ENCODE assay signal across 24 mouse cellular contexts in the genomic region with DNA sequence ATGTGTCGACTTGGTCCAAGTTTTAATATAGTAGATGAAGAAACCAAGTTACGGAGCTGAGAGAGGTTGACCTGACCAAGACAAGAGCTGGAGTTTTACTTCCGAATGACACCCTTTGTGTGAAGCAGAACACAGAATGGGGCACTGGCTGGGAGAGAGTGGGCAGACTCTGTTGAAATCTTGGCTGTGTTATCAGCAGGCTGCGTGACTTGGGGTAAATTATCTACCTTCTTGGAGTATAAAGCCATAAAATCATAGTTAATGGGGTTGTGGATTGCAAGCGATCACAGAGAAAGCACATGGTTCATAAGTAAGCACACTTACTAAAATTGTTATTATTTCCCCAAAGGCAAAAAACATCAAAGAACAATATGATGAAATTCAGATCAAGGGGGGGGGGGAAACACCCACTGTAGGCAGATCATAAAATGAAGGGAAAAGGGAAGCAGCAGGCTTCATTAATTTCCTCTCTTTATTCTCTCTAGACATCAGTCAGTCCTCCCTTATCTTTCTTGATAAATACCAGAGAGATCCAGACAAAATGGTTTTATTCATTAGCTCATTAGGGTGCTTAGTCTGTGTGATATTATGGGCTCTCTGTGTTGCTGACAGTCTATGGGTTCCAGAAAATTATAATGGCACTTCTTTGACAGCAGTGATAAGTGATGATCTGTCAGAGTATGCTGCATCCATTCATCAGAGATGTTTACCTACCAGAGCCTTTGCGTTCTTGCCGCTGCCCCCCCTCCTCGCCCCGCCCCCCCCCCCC. TPM values are rescaled to one million over a fixed set of nuclear protein-coding genes. Genes with fewer than 3 reads are reported as not detected.
DNase-seq lines count a peak whose midpoint lies in the region; ATAC-seq lines count a peak whose summit lies in the region.
"Had no signal": no experiment of that assay in that cellular context is flagged by ENCODE, and none has a peak within 500 bp of the region (broad histone marks: within the 10 kb centered on the region; RNA-seq: fewer than 3 reads in every experiment).

No protein-coding gene starts in this region.

- H3K4me2 ChIP-seq in forebrain, embryonic 14.5 days (ENCODE audit: low read length) = no peak overlapping the region
- no peak overlapping the region for H3K4me2 ChIP-seq in forebrain, embryonic 12.5 days
- no peak overlapping the region for H3K4me2 ChIP-seq in midbrain, embryonic 11.5 days
- H3K4me2 ChIP-seq in midbrain, embryonic 14.5 days (ENCODE audit: low read length) = no peak overlapping the region
- no peak overlapping the region for H3K4me2 ChIP-seq in forebrain, embryonic 16.5 days (ENCODE audit: low read length)
- no peak overlapping the region for H3K4me2 ChIP-seq in midbrain, embryonic 16.5 days (ENCODE audit: low read length)

- peaks cover 8% of the 10 kb centered on the region; the same call in 1 of the 2 replicates for H3K4me1 ChIP-seq in forebrain, embryonic 14.5 days (ENCODE audit: control insufficient read depth, insufficient read depth, low read length)
- peaks cover 15% of the 10 kb centered on the region for H3K4me1 ChIP-seq in forebrain, embryonic 12.5 days
- H3K4me1 ChIP-seq in midbrain, embryonic 11.5 days (ENCODE audit: control insufficient read depth, insufficient read depth, low read length) = peaks cover 7% of the 10 kb centered on the region
- H3K4me1 ChIP-seq in midbrain, embryonic 14.5 days (ENCODE audit: control insufficient read depth, insufficient read depth, low read length) = peaks cover 14% of the 10 kb centered on the region
- peaks cover 11% of the 10 kb centered on the region for H3K4me1 ChIP-seq in forebrain, embryonic 16.5 days (replicated peaks; ENCODE audit: control insufficient read depth, insufficient read depth, low read length)
- peaks cover 13% of the 10 kb centered on the region for H3K4me1 ChIP-seq in midbrain, embryonic 16.5 days (ENCODE audit: control insufficient read depth, insufficient read depth, low read length)

- peak; percentile 49 for ATAC-seq in forebrain, embryonic 14.5 days
- ATAC-seq in forebrain, embryonic 12.5 days (ENCODE audit: low FRiP score) = no peak
- no peak for ATAC-seq in midbrain, embryonic 11.5 days (ENCODE audit: low FRiP score)
- ATAC-seq in midbrain, embryonic 14.5 days (ENCODE audit: low FRiP score, low TSS enrichment) = no peak
- ATAC-seq in forebrain, embryonic 16.5 days = peak; percentile 62
- peak; percentile 33; the same call in 1 of the 2 replicates for ATAC-seq in midbrain, embryonic 16.5 days
- ATAC-seq: liver, postnatal 0 days; lung, postnatal 0 days had no signal

- H3K27ac ChIP-seq in forebrain, embryonic 14.5 days (ENCODE audit: low read depth, low read length) = no peak overlapping the region
- no peak overlapping the region for H3K27ac ChIP-seq in forebrain, embryonic 12.5 days
- no peak overlapping the region for H3K27ac ChIP-seq in midbrain, embryonic 11.5 days (ENCODE audit: low read depth, low read length)
- H3K27ac ChIP-seq in midbrain, embryonic 14.5 days (replicated peaks; ENCODE audit: low read depth, low read length) = no peak overlapping the region
- no peak overlapping the region for H3K27ac ChIP-seq in forebrain, embryonic 16.5 days (ENCODE audit: low read length)
- H3K27ac ChIP-seq in midbrain, embryonic 16.5 days (ENCODE audit: low read length) = 0 out of 2 replicates have a peak overlapping the region, but pooled peaks have one; percentile 8
- H3K27ac ChIP-seq: layer of hippocampus, adult 2 months; limb, embryonic 12.5 days; midbrain, embryonic 12.5 days; stomach, embryonic 15.5 days had no signal

- H3K4me3 ChIP-seq in forebrain, embryonic 14.5 days (ENCODE audit: low read depth, low read length) = no peak overlapping the region
- H3K4me3 ChIP-seq in forebrain, embryonic 12.5 days (replicated peaks) = no peak overlapping the region
- H3K4me3 ChIP-seq in midbrain, embryonic 11.5 days (ENCODE audit: low read depth, low read length) = no peak overlapping the region
- no peak overlapping the region for H3K4me3 ChIP-seq in midbrain, embryonic 14.5 days (replicated peaks; ENCODE audit: low read depth, low read length)
- H3K4me3 ChIP-seq in forebrain, embryonic 16.5 days (replicated peaks; ENCODE audit: low read length) = no peak overlapping the region
- H3K4me3 ChIP-seq in midbrain, embryonic 16.5 days (ENCODE audit: low read depth, low read length) = no peak overlapping the region

- no peak overlapping the region for H3K9ac ChIP-seq in forebrain, embryonic 14.5 days (ENCODE audit: low read length)
- no peak overlapping the region for H3K9ac ChIP-seq in forebrain, embryonic 12.5 days
- no peak overlapping the region for H3K9ac ChIP-seq in midbrain, embryonic 11.5 days (ENCODE audit: low read length)
- no peak overlapping the region for H3K9ac ChIP-seq in midbrain, embryonic 14.5 days (replicated peaks; ENCODE audit: low read length)
- no peak overlapping the region for H3K9ac ChIP-seq in forebrain, embryonic 16.5 days (replicated peaks; ENCODE audit: low read depth, low read length)
- no peak overlapping the region for H3K9ac ChIP-seq in midbrain, embryonic 16.5 days (ENCODE audit: low read depth, low read length)
- H3K9ac ChIP-seq: limb, embryonic 12.5 days; liver, postnatal 0 days; midbrain, embryonic 12.5 days; stomach, embryonic 15.5 days had no signal

- 69% methylated on average over 7 of the region's 9 CpGs for WGBS in forebrain, embryonic 14.5 days
- WGBS in forebrain, embryonic 12.5 days = 49% methylated on average over 9 of the region's 9 CpGs
- WGBS in midbrain, embryonic 11.5 days = 60% methylated on average over 9 of the region's 9 CpGs
- 50% methylated on average over 9 of the region's 9 CpGs for WGBS in midbrain, embryonic 14.5 days
- 66% methylated on average over 7 of the region's 9 CpGs for WGBS in forebrain, embryonic 16.5 days
- 62% methylated on average over 7 of the region's 9 CpGs for WGBS in midbrain, embryonic 16.5 days

- H3K36me3 ChIP-seq in forebrain, embryonic 14.5 days (ENCODE audit: control insufficient read depth, insufficient read depth, low read length) = no peaks in the 10 kb centered on the region
- no peaks in the 10 kb centered on the region for H3K36me3 ChIP-seq in forebrain, embryonic 12.5 days (replicated peaks)
- H3K36me3 ChIP-seq in midbrain, embryonic 11.5 days (ENCODE audit: control insufficient read depth, insufficient read depth, low read length) = no peaks in the 10 kb centered on the region
- H3K36me3 ChIP-seq in midbrain, embryonic 14.5 days (ENCODE audit: control insufficient read depth, insufficient read depth, low read length) = no peaks in the 10 kb centered on the region
- no peaks in the 10 kb centered on the region for H3K36me3 ChIP-seq in forebrain, embryonic 16.5 days (ENCODE audit: control insufficient read depth, insufficient read depth)
- H3K36me3 ChIP-seq in midbrain, embryonic 16.5 days (ENCODE audit: control insufficient read depth, insufficient read depth, low read length) = no peaks in the 10 kb centered on the region
- H3K36me3 ChIP-seq: limb, embryonic 12.5 days; midbrain, embryonic 12.5 days; stomach, embryonic 15.5 days had no signal

- no peaks in the 10 kb centered on the region for H3K9me3 ChIP-seq in forebrain, embryonic 14.5 days (replicated peaks; ENCODE audit: control insufficient read depth, low read length)
- H3K9me3 ChIP-seq in forebrain, embryonic 12.5 days = 0 out of 2 replicates have a peak, but pooled peaks cover 10% of the 10 kb centered on the region
- no peaks in the 10 kb centered on the region for H3K9me3 ChIP-seq in midbrain, embryonic 11.5 days (ENCODE audit: control insufficient read depth, low read length)
- H3K9me3 ChIP-seq in midbrain, embryonic 14.5 days (ENCODE audit: control insufficient read depth, low read length) = no peaks in the 10 kb centered on the region
- H3K9me3 ChIP-seq in forebrain, embryonic 16.5 days (ENCODE audit: control insufficient read depth, low read length) = no peaks in the 10 kb centered on the region
- H3K9me3 ChIP-seq in midbrain, embryonic 16.5 days (replicated peaks; ENCODE audit: control insufficient read depth, low read length, poor library complexity, severe bottlenecking) = peaks cover 4% of the 10 kb centered on the region; the same call in 1 of the 2 replicates
- H3K9me3 ChIP-seq: limb, embryonic 12.5 days; midbrain, embryonic 12.5 days; stomach, embryonic 15.5 days had no signal

- H3K27me3 ChIP-seq in forebrain, embryonic 14.5 days (replicated peaks; ENCODE audit: control insufficient read depth, insufficient read depth, low read length) = peaks cover 14% of the 10 kb centered on the region; the same call in 1 of the 2 replicates
- peaks cover 24% of the 10 kb centered on the region for H3K27me3 ChIP-seq in forebrain, embryonic 12.5 days
- peaks cover 2% of the 10 kb centered on the region; the same call in 1 of the 2 replicates for H3K27me3 ChIP-seq in midbrain, embryonic 11.5 days (ENCODE audit: control insufficient read depth, insufficient read depth, low read length)
- H3K27me3 ChIP-seq in midbrain, embryonic 14.5 days (ENCODE audit: control insufficient read depth, insufficient read depth, low read length) = no peaks in the 10 kb centered on the region
- peaks cover 3% of the 10 kb centered on the region; the same call in 1 of the 2 replicates for H3K27me3 ChIP-seq in forebrain, embryonic 16.5 days (replicated peaks; ENCODE audit: control insufficient read depth, insufficient read depth, low read length)
- H3K27me3 ChIP-seq in midbrain, embryonic 16.5 days (ENCODE audit: control insufficient read depth, insufficient read depth, low read depth, low read length) = no peaks in the 10 kb centered on the region

- DNase-seq in forebrain, embryonic 14.5 days (ENCODE audit: low spot score) = peak; percentile 33
- DNase-seq in midbrain, embryonic 11.5 days (ENCODE audit: low spot score, missing footprints) = peak; percentile 8
- DNase-seq in midbrain, embryonic 14.5 days = no peak
- DNase-seq in cerebellum, adult 9-11 months = no peak
- DNase-seq: adrenal gland, postnatal 25 days; cerebellum, adult 9-10 months; gastrocnemius, postnatal 36 days; kidney, postnatal 25 days; layer of hippocampus, postnatal 36 days; liver, postnatal 0 days; thymus, postnatal 4 days had no signal

RNA-seq across cellular contexts. Expression of a gene that starts 1.1 kb away (rescaled TPM):
- polyA plus RNA-seq in forebrain, embryonic 14.5 days (2014; fragmentation: Nextera tagmentation; extraction: Ambion mirVana) = 5.5 and 6.2 TPM in 2 replicates
- 5.2 and 5.3 TPM in 2 replicates for polyA plus RNA-seq in forebrain, embryonic 12.5 days (2016; fragmentation: Nextera tagmentation; extraction: Ambion mirVana)
- 3.2 and 4.0 TPM in 2 replicates for polyA plus RNA-seq in midbrain, embryonic 11.5 days (2014; fragmentation: Nextera tagmentation; extraction: Ambion mirVana)
- polyA plus RNA-seq in midbrain, embryonic 14.5 days (2014; fragmentation: Nextera tagmentation; extraction: Ambion mirVana) = 9.7 and 11.3 TPM in 2 replicates
- 5.1 and 6.8 TPM in 2 replicates for polyA plus RNA-seq in forebrain, embryonic 16.5 days (2015; fragmentation: Nextera tagmentation; extraction: Ambion mirVana)
- 16.4 and 16.8 TPM in 2 replicates for polyA plus RNA-seq in midbrain, embryonic 16.5 days (2015; fragmentation: Nextera tagmentation; extraction: Ambion mirVana)

RNA-seq across cellular contexts. Expression of a gene that starts 12.2 kb away (rescaled TPM):
- polyA plus RNA-seq in forebrain, embryonic 14.5 days (2014; fragmentation: Nextera tagmentation; extraction: Ambion mirVana) = 0.23 TPM in 1 of 2 replicates, not detected in the other
- not detected in 2 replicates for polyA plus RNA-seq in forebrain, embryonic 12.5 days (2016; fragmentation: Nextera tagmentation; extraction: Ambion mirVana)
- not detected in 2 replicates for polyA plus RNA-seq in midbrain, embryonic 11.5 days (2014; fragmentation: Nextera tagmentation; extraction: Ambion mirVana)
- polyA plus RNA-seq in midbrain, embryonic 14.5 days (2014; fragmentation: Nextera tagmentation; extraction: Ambion mirVana) = 0.78 and 0.89 TPM in 2 replicates
- polyA plus RNA-seq in forebrain, embryonic 16.5 days (2015; fragmentation: Nextera tagmentation; extraction: Ambion mirVana) = not detected in 2 replicates
- polyA plus RNA-seq in midbrain, embryonic 16.5 days (2015; fragmentation: Nextera tagmentation; extraction: Ambion mirVana) = 0.74 TPM in 1 of 2 replicates, not detected in the other
- polyA plus RNA-seq: cortical plate, adult 2 months; embryonic facial prominence, embryonic 11.5 days; heart, embryonic 14.5 days; kidney, embryonic 14.5 days; limb, embryonic 12.5 days; liver, embryonic 11.5 days; liver, postnatal 0 days; lung, postnatal 0 days; stomach, embryonic 15.5 days had no signal

Comparison
In these comparisons a context has a peak if more than half of its experiments do, and no peak if none do; other contexts are left out.
1. ATAC-seq: peak in forebrain, embryonic 14.5 days (single experiment), forebrain, embryonic 16.5 days (single experiment) and midbrain, embryonic 16.5 days (single experiment); none in forebrain, embryonic 12.5 days (single experiment), midbrain, embryonic 11.5 days (single experiment) and midbrain, embryonic 14.5 days (single experiment).
2. DNase-seq: peak in forebrain, embryonic 14.5 days (single experiment) and midbrain, embryonic 11.5 days (single experiment); none in midbrain, embryonic 14.5 days (single experiment) and cerebellum, adult 9-11 months (single experiment).